Mouse (Mus musculus) right cerebral cortex, postnatal 25 days (tissue): Measurements from ENCODE around the gene Krtap4-7.
"Not testable (repeated sequence)": the region's sequence is repeated elsewhere in the genome, so short reads cannot be mapped to it uniquely, and the experiment has no call there.

Experiments used
- DNase-seq: peaks from one replicate; pipeline ENCODE4 v3.0.0; 2022

Krtap4-7 gene

GRCm38 (mm10) chr11:99643635-99644139 lies at the start of gene Krtap4-7:
Gene Krtap4-7 (minus strand): TSS chr11:99644089.
- not testable (repeated sequence) for DNase-seq

GRCm38 (mm10) chr11:99690463-99690862 lies 46.6 kb upstream of the Krtap4-7 start, which contains the start of gene Gm14190:
Gene Gm14190 (minus strand): TSS chr11:99690740.
- DNase-seq = no peak

- not testable (repeated sequence) for DNase-seq
These were observed 41.3 kb upstream of the Krtap4-7 start for GRCm38 (mm10) chr11:99685235-99685634.

GRCm38 (mm10) chr11:99683481-99683880 lies 39.6 kb upstream of the Krtap4-7 start:
- no peak for DNase-seq

GRCm38 (mm10) chr11:99665860-99666259 lies 22.0 kb upstream of the Krtap4-7 start, which contains the start of gene Krtap4-6:
Gene Krtap4-6 (minus strand): TSS chr11:99665960.
- DNase-seq = no peak

- no peak for DNase-seq
These were observed 18.9 kb upstream of the Krtap4-7 start for GRCm38 (mm10) chr11:99662802-99663201.

DNA sequence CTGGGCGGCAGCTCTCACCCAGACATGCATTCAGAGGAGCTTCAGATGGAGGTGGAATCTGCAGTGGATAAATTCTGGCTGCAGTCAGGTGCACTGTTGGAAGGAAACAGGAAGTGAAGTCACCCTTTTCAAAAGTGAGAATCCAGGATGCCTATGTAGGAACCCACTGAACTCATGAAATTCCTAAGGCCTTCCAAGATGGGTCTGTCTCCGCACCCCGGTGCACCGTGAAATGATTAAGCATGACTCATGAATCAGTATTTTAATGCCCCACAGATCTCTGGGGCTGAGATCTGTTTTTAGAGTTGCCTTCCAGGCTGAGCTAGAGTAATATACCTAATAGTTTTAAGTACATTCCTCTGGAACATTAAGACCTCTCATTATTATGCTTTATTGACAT lies 15.4 kb upstream of the Krtap4-7 start:
- DNase-seq = no peak

GRCm38 (mm10) chr11:99658467-99659010 lies 14.7 kb upstream of the Krtap4-7 start, which contains the start of gene Gm11563:
Gene Gm11563 (minus strand): TSS chr11:99658960.
- not testable (repeated sequence) for DNase-seq

- no peak for DNase-seq
These were observed 13.2 kb upstream of the Krtap4-7 start for GRCm38 (mm10) chr11:99657051-99657450.

GRCm38 (mm10) chr11:99650136-99650535 lies 6.2 kb upstream of the Krtap4-7 start, which contains the start of gene Gm11555:
Gene Gm11555 (minus strand): TSS chr11:99650236.
- DNase-seq = no peak

DNA sequence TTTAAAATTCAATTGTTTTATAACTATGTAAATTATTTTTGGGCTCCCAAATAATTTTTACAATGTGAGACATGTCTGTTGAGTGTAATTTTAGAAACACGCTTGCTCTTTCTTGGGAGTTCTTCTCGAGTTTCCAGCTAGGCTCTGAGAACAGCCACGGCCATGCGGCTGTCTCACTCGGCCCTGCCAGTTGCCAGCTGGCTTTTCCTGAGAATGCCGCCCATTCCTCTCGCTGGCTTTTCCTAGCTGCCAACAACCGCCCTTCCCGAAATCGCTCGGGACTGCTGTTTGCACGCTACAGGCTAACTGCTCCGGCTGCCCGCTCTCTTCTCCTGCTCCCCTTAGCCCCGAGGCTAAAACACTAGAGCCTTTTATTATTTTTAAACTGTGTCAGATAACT lies 2.6 kb upstream of the Krtap4-7 start:
- peak; percentile 22 for DNase-seq

- DNase-seq = no peak
These were observed 462 bp upstream of the Krtap4-7 start for GRCm38 (mm10) chr11:99644351-99644750.

DNA sequence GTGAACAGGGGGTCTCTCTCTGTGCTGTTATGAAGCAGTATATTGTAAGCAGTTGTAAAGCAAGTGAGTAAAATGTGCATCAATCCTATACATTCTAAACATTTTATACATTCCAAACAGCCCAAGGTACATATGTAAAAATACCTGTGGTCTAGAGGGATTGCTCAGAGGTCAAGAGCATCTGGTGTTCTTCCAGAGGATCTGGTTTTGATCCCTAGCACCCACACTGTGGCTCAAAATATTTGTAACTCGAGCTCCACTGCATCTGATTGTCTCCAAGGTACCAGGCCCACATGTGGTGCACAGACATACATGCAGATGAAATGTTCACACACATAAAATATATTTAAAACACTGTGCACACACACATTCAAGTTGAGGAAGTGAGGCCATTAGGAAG lies 3.0 kb downstream of the Krtap4-7 start:
- DNase-seq = no peak

DNA sequence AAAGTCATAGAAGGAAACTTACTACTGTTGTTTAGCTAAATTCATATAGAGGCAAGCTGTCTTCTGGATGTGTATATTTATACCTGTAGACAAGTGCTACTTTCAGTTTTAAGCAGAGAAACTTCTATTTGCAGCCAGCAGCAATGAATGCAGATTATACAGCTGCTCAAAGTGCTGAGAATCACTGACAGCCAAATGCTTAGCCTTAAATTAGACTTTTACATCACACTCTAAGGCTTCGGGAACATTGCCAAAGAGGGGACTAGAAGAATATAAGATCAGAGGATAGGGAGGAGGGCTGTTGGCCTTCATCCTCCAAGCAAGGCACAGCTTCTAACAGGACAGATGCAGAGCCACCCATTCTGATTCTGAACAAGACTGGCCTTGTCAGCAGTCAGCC lies 6.8 kb downstream of the Krtap4-7 start:
- no peak for DNase-seq

DNA sequence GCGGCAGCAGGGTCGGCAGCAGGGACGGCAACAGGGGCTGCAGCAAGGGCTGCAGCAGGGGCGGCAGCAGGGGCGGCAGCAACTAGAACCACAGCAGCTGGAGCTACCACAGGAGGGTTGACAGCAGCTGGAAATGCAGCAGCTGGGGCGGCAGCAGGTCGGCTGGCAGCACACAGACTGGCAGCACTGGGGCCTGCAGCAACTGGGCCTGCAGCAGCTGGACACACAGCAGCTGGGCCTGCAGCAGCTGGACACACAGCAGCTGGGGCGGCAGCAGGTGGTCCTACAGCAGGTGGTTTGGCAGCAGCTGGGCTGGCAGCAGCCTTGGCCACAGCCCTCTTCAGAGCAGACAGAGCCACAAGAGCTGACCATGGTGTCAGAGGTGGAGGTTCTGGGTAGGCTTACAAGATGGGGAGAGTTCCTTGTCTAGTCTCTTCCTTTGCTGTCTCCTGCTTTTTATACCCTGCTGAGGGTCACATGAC lies 9.2 kb downstream of the Krtap4-7 start, which contains the start of gene Krtap4-2:
TSS of gene Krtap4-2 (minus strand) at position 432 of the 482 bp plus-strand sequence.
- no peak for DNase-seq

GRCm38 (mm10) chr11:99633293-99633692 lies 10.6 kb downstream of the Krtap4-7 start:
- DNase-seq = no peak

DNA sequence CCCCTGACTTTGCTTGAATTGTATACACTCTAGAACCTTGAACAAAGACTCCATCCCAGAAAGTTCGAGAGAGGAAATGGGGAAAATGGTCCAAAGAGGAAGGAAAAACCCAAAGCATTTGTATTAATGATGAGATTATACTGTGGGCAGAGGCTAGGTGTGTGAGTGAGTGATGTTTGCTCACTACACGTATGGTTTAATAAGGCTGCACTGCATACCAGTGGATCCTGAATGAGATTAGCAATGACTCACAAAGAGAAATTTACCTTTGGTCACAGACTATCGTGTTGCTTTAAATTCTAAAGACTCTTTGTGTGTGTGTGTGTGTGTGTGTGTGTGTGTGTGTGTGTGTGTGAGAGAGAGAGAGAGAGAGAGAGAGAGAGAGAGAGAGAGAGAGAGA lies 13.0 kb downstream of the Krtap4-7 start:
- no peak for DNase-seq

DNA sequence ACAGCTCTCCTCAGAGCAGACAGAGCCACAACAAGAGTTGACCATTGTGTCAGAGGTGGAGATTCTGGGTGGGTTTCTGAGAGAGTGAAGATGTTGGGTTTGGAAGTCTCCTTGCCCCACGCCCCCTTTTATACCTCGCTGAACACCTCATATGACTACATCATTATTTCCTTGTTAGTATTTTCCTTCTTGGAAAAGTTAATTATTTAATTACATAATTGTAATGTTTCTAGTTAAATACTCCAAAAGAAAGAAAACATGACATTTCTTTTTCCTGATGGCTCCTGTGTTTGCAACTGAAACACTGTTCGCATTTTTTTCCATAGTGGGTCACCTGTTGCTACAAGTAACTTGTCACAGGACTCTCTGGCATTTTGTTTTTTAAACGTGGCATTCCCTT lies 15.8 kb downstream of the Krtap4-7 start, which contains the start of gene Krtap4-1:
TSS of gene Krtap4-1 (minus strand) at position 101 of the 400 bp plus-strand sequence.
- DNase-seq = no peak

DNA sequence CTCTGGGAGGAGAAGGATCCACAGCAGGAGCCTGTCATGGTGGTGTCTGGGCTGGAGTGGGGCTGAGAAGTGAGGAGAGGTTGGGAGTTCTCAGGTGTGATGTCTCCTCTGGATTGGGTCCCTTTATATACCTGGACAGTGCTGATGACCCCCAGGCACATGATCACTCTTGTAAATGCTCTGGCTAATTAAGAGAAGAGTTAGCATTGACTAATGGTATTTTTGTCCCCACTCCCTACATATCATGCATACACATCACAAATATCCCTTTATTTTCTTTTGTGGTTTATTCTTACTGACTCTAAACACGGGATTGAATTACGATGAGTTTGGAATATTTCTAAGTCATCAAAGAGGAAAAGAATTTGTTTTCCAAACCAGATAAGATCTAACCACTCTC lies 23.6 kb downstream of the Krtap4-7 start, which contains the start of gene Gm11562:
TSS of gene Gm11562 (minus strand) at position 101 of the 400 bp plus-strand sequence.
- no peak for DNase-seq

- DNase-seq = no peak
These were observed 29.0 kb downstream of the Krtap4-7 start, which contains the start of gene Krtap2-4 for GRCm38 (mm10) chr11:99614796-99615363. Gene Krtap2-4 (minus strand): TSS chr11:99614846.

- not testable (repeated sequence) for DNase-seq
These were observed 33.8 kb downstream of the Krtap4-7 start, which contains the start of gene Gm11937 for GRCm38 (mm10) chr11:99610089-99610488. Gene Gm11937 (minus strand): TSS chr11:99610189.

- DNase-seq = peak; percentile 20
These were observed 34.8 kb downstream of the Krtap4-7 start for GRCm38 (mm10) chr11:99609126-99609525.

DNA sequence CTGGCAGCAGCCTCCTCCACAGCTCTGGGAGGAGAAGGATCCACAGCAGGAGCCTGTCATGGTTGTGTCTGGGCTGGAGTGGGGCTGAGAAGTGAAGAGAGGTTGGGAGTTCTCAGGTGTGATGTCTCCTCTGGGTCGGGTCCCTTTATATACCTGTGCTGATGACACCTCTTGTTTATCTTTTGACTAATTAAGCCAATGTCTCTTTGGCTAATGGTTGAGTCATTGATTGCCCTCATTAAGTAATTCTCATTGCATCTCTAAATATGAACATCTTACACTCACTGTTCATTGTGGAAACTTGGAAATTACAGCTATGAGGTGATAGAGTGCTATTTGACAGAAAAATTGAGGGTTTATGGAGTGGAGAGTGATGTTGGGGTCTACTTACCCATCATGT lies 40.7 kb downstream of the Krtap4-7 start, which contains the start of gene Gm11938:
TSS of gene Gm11938 (minus strand) at position 101 of the 400 bp plus-strand sequence.
- DNase-seq = not testable (repeated sequence)

- not testable (repeated sequence) for DNase-seq
These were observed 46.1 kb downstream of the Krtap4-7 start, which contains the start of gene Krtap9-3 for GRCm38 (mm10) chr11:99597742-99598141. Gene Krtap9-3 (minus strand): TSS chr11:99598105.
